Mouse (Mus musculus) heart, postnatal 0 days (tissue): ENCODE results near the gene Gm10382.

Source experiments
- CTCF ChIP-seq: IDR thresholded peaks from 2 replicates; pipeline ENCODE4 v1.5.1; 2016; ENCODE audit warnings: antibody characterized with exemption, control low read depth, low read depth
- EP300 ChIP-seq: IDR thresholded peaks from 2 replicates; pipeline ENCODE4 v1.6.1; 2016; ENCODE audit warnings: antibody characterized with exemption, low read depth

DNA sequence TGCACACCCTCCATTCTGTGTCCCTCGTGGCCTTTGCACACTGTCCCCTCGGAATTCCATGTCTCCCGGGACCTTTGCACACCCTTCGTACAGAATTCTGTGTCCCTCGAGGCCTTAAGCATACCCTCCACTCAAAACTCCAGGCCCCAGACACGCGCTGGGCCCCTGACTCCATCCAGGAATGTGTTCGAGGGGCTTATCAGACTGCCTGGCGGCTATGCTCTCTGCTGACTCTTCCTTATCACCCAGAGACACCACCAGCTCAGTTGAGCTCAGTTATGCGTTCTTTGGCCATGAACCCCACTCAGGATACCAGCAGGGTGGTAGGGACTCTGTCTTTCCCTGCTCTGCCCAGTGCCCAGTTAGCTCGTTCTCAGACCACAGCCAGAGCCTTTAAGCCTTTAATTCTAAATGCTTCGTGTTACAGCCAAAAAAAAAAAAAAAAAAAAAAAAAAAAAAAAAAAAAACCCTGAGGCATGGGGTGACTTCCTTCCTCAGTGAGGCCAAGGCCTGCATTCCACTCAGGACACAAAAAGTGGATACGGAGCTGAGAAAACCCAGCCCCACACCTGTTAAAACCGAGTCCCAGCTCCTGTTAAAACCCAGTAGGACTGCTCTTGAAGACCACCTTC, 47.5 kb upstream of the Gm10382 start:
- TF ChIP-seq CTCF (no peak), EP300 (no peak)
